Mouse (Mus musculus) cerebellum, adult 11-12 months (tissue): Measurements from ENCODE around the gene Iah1.

ENCODE experiments used
- DNase-seq: peaks from one replicate; pipeline ENCODE4 v3.0.0; 2022

The Iah1 gene

GRCm38 (mm10) chr12:21315923-21316868 lies at the start of gene Iah1:
Gene Iah1, plus strand, starts transcription at chr12:21316389.
- peak; percentile 85 for DNase-seq

- no peak for DNase-seq
Observed at GRCm38 (mm10) chr12:21266784-21267098, 49.4 kb upstream of the Iah1 start.

GRCm38 (mm10) chr12:21268083-21268616 lies 48.0 kb upstream of the Iah1 start:
- peak; percentile 67 for DNase-seq

- peak; percentile 83 for DNase-seq
Observed at GRCm38 (mm10) chr12:21274446-21274845, 41.7 kb upstream of the Iah1 start.

GRCm38 (mm10) chr12:21277352-21277864 lies 38.8 kb upstream of the Iah1 start:
- DNase-seq = no peak

GRCm38 (mm10) chr12:21284761-21285441 lies 31.3 kb upstream of the Iah1 start, which contains the start of gene Cpsf3:
Gene Cpsf3, plus strand, starts transcription at chr12:21285391.
- DNase-seq = no peak

GRCm38 (mm10) chr12:21285508-21286242 lies 30.5 kb upstream of the Iah1 start:
- DNase-seq = no peak

GRCm38 (mm10) chr12:21286243-21286622 lies 30.0 kb upstream of the Iah1 start, which contains the start of gene Itgb1bp1:
Gene Itgb1bp1, minus strand, starts transcription at chr12:21286284.
- DNase-seq = peak; percentile 99

- DNase-seq = peak; percentile 55
Observed at GRCm38 (mm10) chr12:21286712-21287650, 29.2 kb upstream of the Iah1 start.

GRCm38 (mm10) chr12:21288716-21289395 lies 27.3 kb upstream of the Iah1 start:
- no peak for DNase-seq

GRCm38 (mm10) chr12:21289651-21290050 lies 26.5 kb upstream of the Iah1 start:
- no peak for DNase-seq

- no peak for DNase-seq
Observed at GRCm38 (mm10) chr12:21298856-21299255, 17.3 kb upstream of the Iah1 start.

GRCm38 (mm10) chr12:21301324-21301723 lies 14.9 kb upstream of the Iah1 start:
- DNase-seq = no peak

GRCm38 (mm10) chr12:21301932-21302331 lies 14.3 kb upstream of the Iah1 start:
- DNase-seq = no peak

- no peak for DNase-seq
Observed at GRCm38 (mm10) chr12:21302361-21302783, 13.8 kb upstream of the Iah1 start.

- DNase-seq = no peak
Observed at GRCm38 (mm10) chr12:21305741-21306140, 10.4 kb upstream of the Iah1 start.

GRCm38 (mm10) chr12:21306721-21307120 lies 9.5 kb upstream of the Iah1 start:
- no peak for DNase-seq

GRCm38 (mm10) chr12:21312201-21312600 lies 4.0 kb upstream of the Iah1 start:
- no peak for DNase-seq

GRCm38 (mm10) chr12:21316869-21317265 lies 678 bp downstream of the Iah1 start:
- no peak for DNase-seq

GRCm38 (mm10) chr12:21318143-21318895 lies 2.1 kb downstream of the Iah1 start:
- DNase-seq = peak; percentile 56
